Comparison of ENCODE assay signal across 26 mouse cellular contexts in genomic region chr3:84598756-84599155, GRCm38 (mm10). TPM values are rescaled to one million over a fixed set of nuclear protein-coding genes. Genes with fewer than 3 reads are reported as not detected.
"Had no signal": no experiment of that assay in that cellular context is flagged by ENCODE, and none has a peak within 500 bp of the region (broad histone marks: within the 10 kb centered on the region; RNA-seq: fewer than 3 reads in every experiment).

No protein-coding gene starts in this region.

- DNase-seq: gastrocnemius, postnatal 14 days; gastrocnemius, postnatal 36 days; heart, adult 18-20 months; heart, postnatal 14 days; heart, postnatal 36 days; kidney, adult 18-20 months; kidney, adult 8-10 months; kidney, postnatal 10 days; kidney, postnatal 25 days; kidney, postnatal 4 days; liver had no signal

- H3K4me2 ChIP-seq: heart, embryonic 11.5 days; heart, embryonic 13.5 days; heart, embryonic 15.5 days; hindbrain, embryonic 13.5 days; hindbrain, embryonic 15.5 days; limb, embryonic 12.5 days; liver, embryonic 11.5 days had no signal

- H3K9ac ChIP-seq: heart, embryonic 13.5 days; heart, embryonic 15.5 days; hindbrain, embryonic 13.5 days; hindbrain, embryonic 15.5 days; limb, embryonic 12.5 days had no signal

- H3K9me3 ChIP-seq: heart, embryonic 13.5 days; heart, embryonic 15.5 days; hindbrain, embryonic 13.5 days; hindbrain, embryonic 15.5 days; limb, embryonic 10.5 days; limb, embryonic 12.5 days had no signal

- H3K27me3 ChIP-seq: heart, embryonic 15.5 days; hindbrain, embryonic 15.5 days had no signal

- ATAC-seq: hindbrain, postnatal 0 days had no signal

- H3K27ac ChIP-seq: heart, embryonic 13.5 days; heart, embryonic 15.5 days; hindbrain, embryonic 13.5 days; hindbrain, embryonic 15.5 days; hindbrain, postnatal 0 days; layer of hippocampus, adult 2 months; left cerebral cortex, adult 2 months; limb, embryonic 10.5 days; limb, embryonic 12.5 days had no signal

- H3K36me3 ChIP-seq: heart, embryonic 13.5 days; heart, embryonic 15.5 days; hindbrain, embryonic 13.5 days; hindbrain, embryonic 15.5 days; limb, embryonic 10.5 days; limb, embryonic 12.5 days had no signal

- H3K4me3 ChIP-seq: heart, embryonic 13.5 days; heart, embryonic 15.5 days; hindbrain, embryonic 13.5 days; hindbrain, embryonic 15.5 days; layer of hippocampus, adult 2 months; left cerebral cortex, adult 2 months; limb, embryonic 10.5 days; limb, embryonic 12.5 days had no signal

RNA-seq across cellular contexts. Expression of gene Tigd4, which starts 5.4 kb away (rescaled TPM):
- polyA plus RNA-seq: gonadal fat pad, adult 2 months; heart, embryonic 11.5 days; hindbrain, embryonic 13.5 days; hindbrain, embryonic 15.5 days; hindbrain, postnatal 0 days; intestine, embryonic 14.5 days; intestine, embryonic 16.5 days; kidney, embryonic 14.5 days; limb, embryonic 10.5 days; liver, embryonic 11.5 days had no signal
